Mouse (Mus musculus) liver, embryonic 15.5 days (tissue): ENCODE results near the gene Abtb2. TPM values are rescaled to one million over a fixed set of nuclear protein-coding genes. Genes with fewer than 3 reads are reported as not detected.

Source experiments
- ATAC-seq: fragments of 200-750 bp; cut with Nextera tagmentation; 2 replicates; pipeline ENCODE4 v1.8.0; 2017; ENCODE audit warnings: moderate number of reproducible peaks, mild to moderate bottlenecking, moderate library complexity; ENCODE audit not compliant: insufficient read depth
- H3K27ac ChIP-seq: fragments of 300-500 bp; sonication (generic); replicated peaks from 2 replicates; pipeline ENCODE4 v1.5.1; 2015; ENCODE audit warnings: mild to moderate bottlenecking, inconsistent platforms
- H3K27me3 ChIP-seq: fragments of 300-500 bp; sonication (generic); 2 replicates; pipeline ENCODE4 v1.6.1; 2015; ENCODE audit warnings: mild to moderate bottlenecking, inconsistent platforms
- H3K36me3 ChIP-seq: fragments of 300-500 bp; sonication (generic); replicated peaks from 2 replicates; pipeline ENCODE4 v1.6.1; 2015; ENCODE audit warnings: moderate library complexity, mild to moderate bottlenecking, inconsistent platforms
- H3K4me1 ChIP-seq: fragments of 300-500 bp; sonication (generic); replicated peaks from 2 replicates; pipeline ENCODE4 v1.6.1; 2015; ENCODE audit warnings: inconsistent platforms
- H3K4me2 ChIP-seq: fragments of 300-500 bp; sonication (generic); 2 replicates; pipeline ENCODE4 v1.6.1; 2015; ENCODE audit warnings: moderate library complexity, mild to moderate bottlenecking, inconsistent platforms
- H3K4me3 ChIP-seq: fragments of 300-500 bp; sonication (generic); replicated peaks from 2 replicates; pipeline ENCODE4 v1.5.1; 2015; ENCODE audit warnings: mild to moderate bottlenecking, inconsistent platforms
- H3K9ac ChIP-seq: fragments of 300-500 bp; sonication (generic); 2 replicates; pipeline ENCODE4 v1.6.1; 2015; ENCODE audit warnings: moderate library complexity, mild to moderate bottlenecking, inconsistent platforms
- H3K9me3 ChIP-seq: fragments of 300-500 bp; sonication (generic); replicated peaks from 2 replicates; pipeline ENCODE4 v1.6.1; 2016; ENCODE audit warnings: inconsistent platforms
- WGBS: fragments of 180-500 bp; shearing (Covaris S2); methylation state at CpG from one replicate; pipeline ENCODE4 v1.1.7; 2015; ENCODE audit warnings: mixed read lengths; ENCODE audit not compliant: insufficient replicate concordance; 5-methylcytosine and 5-hydroxymethylcytosine counted together
- polyA plus RNA-seq: library from polyadenylated mRNA; unstranded; fragments of >200 nt; fragmentation: Nextera tagmentation; extraction: Ambion mirVana; gene quantifications from 2 replicates; pipeline ENCODE4 v1.2.1, GENCODE M21; 2015

Gene Abtb2
- polyA plus RNA-seq, 1 experiment from 2014 or later = 2.9 TPM

DNA sequence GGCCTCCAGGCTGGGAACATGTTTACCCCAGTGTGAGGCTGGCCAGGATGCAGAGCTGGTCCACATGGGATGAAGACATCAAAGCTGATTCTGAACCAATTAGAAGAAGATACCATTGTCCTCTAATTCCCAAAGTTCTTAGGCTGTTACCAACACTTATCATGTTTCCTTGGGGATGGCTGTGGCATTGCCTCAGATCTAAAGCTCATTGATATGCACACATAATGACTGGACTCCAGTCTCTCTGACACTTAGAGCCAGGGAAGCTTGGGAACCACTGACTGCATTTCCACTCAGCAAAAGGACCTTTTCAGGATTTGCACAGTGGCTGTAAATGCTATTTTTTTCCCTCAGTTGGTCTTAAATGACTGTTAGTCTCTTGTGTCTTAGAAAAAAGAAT is 52.3 kb downstream of the Abtb2 start:
- H3K4me2 ChIP-seq = no peak overlapping the region
- H3K9me3 ChIP-seq = no peaks in the 10 kb centered on the region
- no peaks in the 10 kb centered on the region for H3K27me3 ChIP-seq
- H3K4me3 ChIP-seq = no peak overlapping the region
- H3K27ac ChIP-seq = no peak overlapping the region
- no peaks in the 10 kb centered on the region for H3K36me3 ChIP-seq
- H3K4me1 ChIP-seq = no peaks in the 10 kb centered on the region
- ATAC-seq = no peak
- H3K9ac ChIP-seq = no peak overlapping the region

DNA sequence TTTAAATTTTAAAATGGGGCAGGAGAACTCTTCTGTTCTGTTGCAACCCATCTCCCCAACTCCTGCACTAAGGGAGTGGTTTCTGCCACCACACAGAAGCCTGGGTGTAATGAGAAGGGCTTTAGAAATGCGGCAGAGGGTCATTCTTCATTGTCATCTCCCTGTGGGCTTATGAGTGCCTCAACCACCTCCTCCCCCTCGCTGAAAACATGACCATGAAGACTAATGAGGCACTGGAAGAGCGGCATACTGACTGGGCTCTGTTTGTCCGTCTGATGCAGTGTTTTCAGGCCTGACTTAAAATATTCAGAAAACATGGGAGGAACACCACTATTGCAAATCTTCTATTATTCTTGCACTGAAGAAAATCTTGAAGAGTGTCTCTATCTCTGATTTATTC is 56.8 kb downstream of the Abtb2 start:
- no peaks in the 10 kb centered on the region for H3K36me3 ChIP-seq
- no peaks in the 10 kb centered on the region for H3K9me3 ChIP-seq
- no peaks in the 10 kb centered on the region; the same call in 1 of the 2 replicates for H3K27me3 ChIP-seq
- ATAC-seq = no peak
- H3K4me2 ChIP-seq = no peak overlapping the region
- WGBS = 49% methylated on average over 4 of the region's 4 CpGs
- H3K9ac ChIP-seq = no peak overlapping the region
- peaks cover 12% of the 10 kb centered on the region for H3K4me1 ChIP-seq
- no peak overlapping the region for H3K4me3 ChIP-seq
- no peak overlapping the region for H3K27ac ChIP-seq

DNA sequence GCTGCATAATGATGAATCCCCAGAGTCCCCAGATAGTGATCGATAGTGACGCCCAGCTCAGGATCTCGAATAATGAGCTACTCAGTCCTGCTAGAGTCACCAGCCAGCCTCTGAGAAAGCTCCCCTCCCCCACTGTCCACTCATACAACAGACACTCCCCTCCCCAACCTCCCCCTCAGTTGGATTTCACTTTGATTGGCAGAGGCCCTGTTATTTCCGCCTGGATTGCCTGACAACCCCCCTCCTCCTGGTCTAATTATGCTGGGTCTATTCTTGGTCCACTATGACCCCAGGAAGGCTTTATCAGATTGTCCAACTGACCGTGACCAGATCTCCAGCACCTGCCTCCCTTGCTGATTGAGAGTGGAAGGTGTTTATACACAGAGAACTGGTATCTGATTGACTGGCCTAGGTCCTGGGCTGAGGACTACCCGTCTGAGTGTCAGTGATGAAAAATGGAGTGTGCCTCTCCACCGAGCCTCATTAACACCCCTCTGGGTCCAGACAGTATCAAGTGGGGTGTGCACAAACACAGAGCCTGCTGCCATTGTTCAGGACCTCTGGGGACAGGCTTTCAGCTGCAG is 59.3 kb downstream of the Abtb2 start:
- H3K9ac ChIP-seq = no peak overlapping the region
- no peak for ATAC-seq
- H3K4me2 ChIP-seq = no peak overlapping the region
- 39% methylated on average over 7 of the region's 7 CpGs for WGBS
- no peaks in the 10 kb centered on the region; the same call in 1 of the 2 replicates for H3K27me3 ChIP-seq
- H3K27ac ChIP-seq = no peak overlapping the region
- H3K9me3 ChIP-seq = no peaks in the 10 kb centered on the region
- H3K36me3 ChIP-seq = no peaks in the 10 kb centered on the region
- H3K4me1 ChIP-seq = peaks cover 12% of the 10 kb centered on the region
- H3K4me3 ChIP-seq = no peak overlapping the region

DNA sequence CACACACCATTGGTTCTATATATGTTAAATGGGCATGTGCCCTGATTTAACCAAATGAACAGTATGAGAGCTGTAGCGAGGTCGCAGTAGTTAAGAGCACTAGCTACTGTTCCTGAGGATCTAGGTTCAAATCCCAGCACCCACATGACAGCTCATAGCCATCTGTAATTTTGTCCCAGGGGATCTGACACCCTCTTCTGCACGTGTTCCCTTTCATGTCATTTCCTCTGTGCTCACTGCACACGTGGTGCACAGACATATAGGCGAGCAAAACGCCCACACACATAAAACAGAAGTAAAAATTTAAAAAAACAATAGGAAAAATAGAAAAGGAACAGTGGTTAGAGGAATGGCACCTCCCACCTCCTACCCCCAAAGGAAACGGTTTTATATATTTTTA is 61.0 kb downstream of the Abtb2 start:
- H3K9me3 ChIP-seq = no peaks in the 10 kb centered on the region
- H3K4me2 ChIP-seq = no peak overlapping the region
- no peak for ATAC-seq
- H3K4me3 ChIP-seq = no peak overlapping the region
- H3K36me3 ChIP-seq = no peaks in the 10 kb centered on the region
- 43% methylated on average over 7 of the region's 7 CpGs for WGBS
- peaks cover 16% of the 10 kb centered on the region for H3K4me1 ChIP-seq
- H3K27me3 ChIP-seq = no peaks in the 10 kb centered on the region; the same call in 1 of the 2 replicates
- no peak overlapping the region for H3K9ac ChIP-seq
- H3K27ac ChIP-seq = no peak overlapping the region

DNA sequence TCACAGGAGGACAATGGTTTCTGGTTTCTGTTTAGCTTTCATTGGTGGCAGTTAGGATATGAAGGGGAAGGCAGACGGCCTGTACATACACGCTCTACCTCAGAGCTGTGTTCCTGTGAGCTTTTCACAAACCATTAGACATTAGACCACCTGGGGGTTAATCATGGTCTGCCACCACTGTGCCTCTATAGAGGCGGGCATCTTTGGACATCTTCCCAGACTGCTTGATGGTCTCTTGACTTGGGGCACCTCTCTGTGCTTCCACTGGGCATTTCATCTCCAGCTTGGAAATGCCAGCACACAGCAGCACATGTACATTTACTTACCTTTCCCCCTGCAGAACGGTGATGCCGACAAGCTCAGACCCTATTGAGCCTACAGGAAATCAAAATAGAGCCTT is 63.8 kb downstream of the Abtb2 start:
- ATAC-seq = no peak
- Histone ChIP-seq H3K27me3 (no peaks in the 10 kb centered on the region; the same call in 1 of the 2 replicates), H3K27ac (no peak overlapping the region), H3K4me2 (no peak overlapping the region), H3K4me1 (peaks cover 12% of the 10 kb centered on the region), H3K4me3 (no peak overlapping the region), H3K9me3 (no peaks in the 10 kb centered on the region), H3K36me3 (no peaks in the 10 kb centered on the region), H3K9ac (no peak overlapping the region)
- WGBS = 56% methylated on average over 5 of the region's 5 CpGs

DNA sequence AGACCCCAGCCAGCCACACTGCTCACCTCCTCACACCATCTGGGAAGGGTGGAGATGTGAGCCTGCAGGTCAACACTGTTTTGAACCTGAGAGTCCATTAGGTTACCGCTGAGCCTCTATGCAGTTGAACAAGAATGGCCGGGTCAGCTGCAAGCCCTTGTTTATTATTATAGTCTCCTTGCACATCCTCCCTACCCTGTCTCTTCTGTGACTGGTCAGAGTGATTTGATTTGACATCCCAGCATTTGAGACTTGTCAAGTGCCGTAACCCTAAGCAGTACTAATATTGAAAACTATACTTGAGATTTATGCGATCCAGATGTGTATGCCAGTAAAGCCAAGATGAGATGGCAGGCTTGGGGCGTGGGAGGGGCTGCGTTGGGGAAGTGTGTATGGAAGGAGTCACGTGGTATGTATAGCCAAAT is 65.2 kb downstream of the Abtb2 start:
- ATAC-seq = no peak
- H3K4me3 ChIP-seq = no peak overlapping the region
- no peak overlapping the region for H3K27ac ChIP-seq
- no peak overlapping the region for H3K4me2 ChIP-seq
- 59% methylated on average over 7 of the region's 7 CpGs for WGBS
- H3K9me3 ChIP-seq = no peaks in the 10 kb centered on the region
- no peak overlapping the region for H3K9ac ChIP-seq
- 0 out of 2 replicates have a peak, but pooled peaks cover 4% of the 10 kb centered on the region for H3K27me3 ChIP-seq
- H3K36me3 ChIP-seq = no peaks in the 10 kb centered on the region
- 0 out of 2 replicates have a peak, but pooled peaks cover 5% of the 10 kb centered on the region for H3K4me1 ChIP-seq

DNA sequence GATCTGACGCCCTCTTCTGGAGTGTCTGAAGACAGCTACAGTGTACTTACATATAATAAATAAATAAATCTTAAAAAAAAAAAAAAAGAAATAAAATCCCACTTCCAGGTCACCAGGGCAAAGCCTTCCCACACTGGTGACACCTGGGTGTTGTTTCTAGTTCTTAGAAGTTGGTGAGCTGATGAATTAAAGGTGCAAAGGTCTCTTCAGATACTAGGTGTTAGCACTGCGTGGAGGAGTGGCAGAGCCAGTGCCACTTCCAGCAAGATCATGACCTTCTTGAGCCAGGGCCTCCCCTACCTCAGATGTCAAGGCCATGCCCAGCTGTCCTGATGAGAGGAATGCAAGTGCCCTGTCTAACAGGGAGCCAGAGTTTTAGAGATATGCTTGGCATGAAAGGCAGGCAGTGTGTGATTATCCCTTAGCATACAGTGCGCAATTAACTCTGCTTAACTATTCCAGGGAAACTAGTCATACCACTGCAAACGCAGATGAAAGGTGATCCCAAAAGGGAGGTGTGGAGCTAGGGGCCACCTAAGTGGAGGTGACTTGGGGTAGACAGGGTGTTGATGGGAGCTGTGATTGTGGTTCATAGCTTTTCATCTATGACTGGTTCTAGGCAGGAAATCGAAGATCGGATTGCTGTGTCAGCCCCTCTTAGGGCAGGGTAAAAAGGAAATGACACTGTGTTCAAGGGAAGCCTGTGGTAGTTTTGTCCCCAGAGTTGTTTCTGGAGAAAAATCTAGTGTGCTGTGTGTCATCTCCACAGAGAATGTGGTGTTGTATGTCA is 66.2 kb downstream of the Abtb2 start:
- 0 out of 2 replicates have a peak, but pooled peaks cover 4% of the 10 kb centered on the region for H3K27me3 ChIP-seq
- no peak overlapping the region for H3K4me3 ChIP-seq
- H3K27ac ChIP-seq = no peak overlapping the region
- 45% methylated on average over 6 of the region's 6 CpGs for WGBS
- no peak for ATAC-seq
- no peaks in the 10 kb centered on the region for H3K36me3 ChIP-seq
- no peaks in the 10 kb centered on the region for H3K9me3 ChIP-seq
- H3K4me1 ChIP-seq = 0 out of 2 replicates have a peak, but pooled peaks cover 5% of the 10 kb centered on the region
- H3K9ac ChIP-seq = no peak overlapping the region
- H3K4me2 ChIP-seq = no peak overlapping the region

DNA sequence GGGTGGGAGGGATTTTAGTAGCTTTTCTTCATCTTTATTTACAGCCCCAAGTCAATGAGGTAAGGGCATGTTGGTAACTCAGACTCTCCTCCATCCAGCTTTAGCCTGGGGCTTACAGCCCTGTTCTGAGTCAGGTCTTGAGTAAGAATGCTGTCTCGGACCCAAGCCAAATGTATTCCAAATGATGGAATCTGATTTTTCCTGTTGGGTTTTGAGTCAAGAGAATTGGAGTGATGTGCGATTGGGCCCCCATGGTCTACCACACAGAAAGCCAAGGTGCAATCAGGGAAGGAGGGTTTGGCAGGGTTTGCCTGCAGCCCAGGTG is 66.8 kb downstream of the Abtb2 start:
- Histone ChIP-seq H3K4me1 (peaks cover 8% of the 10 kb centered on the region; the same call in 1 of the 2 replicates), H3K9me3 (no peaks in the 10 kb centered on the region), H3K4me3 (no peak overlapping the region), H3K36me3 (no peaks in the 10 kb centered on the region), H3K27me3 (0 out of 2 replicates have a peak, but pooled peaks cover 4% of the 10 kb centered on the region), H3K4me2 (no peak overlapping the region), H3K27ac (no peak overlapping the region), H3K9ac (no peak overlapping the region)
- no peak for ATAC-seq
- WGBS = 66% methylated on average over 2 of the region's 2 CpGs

DNA sequence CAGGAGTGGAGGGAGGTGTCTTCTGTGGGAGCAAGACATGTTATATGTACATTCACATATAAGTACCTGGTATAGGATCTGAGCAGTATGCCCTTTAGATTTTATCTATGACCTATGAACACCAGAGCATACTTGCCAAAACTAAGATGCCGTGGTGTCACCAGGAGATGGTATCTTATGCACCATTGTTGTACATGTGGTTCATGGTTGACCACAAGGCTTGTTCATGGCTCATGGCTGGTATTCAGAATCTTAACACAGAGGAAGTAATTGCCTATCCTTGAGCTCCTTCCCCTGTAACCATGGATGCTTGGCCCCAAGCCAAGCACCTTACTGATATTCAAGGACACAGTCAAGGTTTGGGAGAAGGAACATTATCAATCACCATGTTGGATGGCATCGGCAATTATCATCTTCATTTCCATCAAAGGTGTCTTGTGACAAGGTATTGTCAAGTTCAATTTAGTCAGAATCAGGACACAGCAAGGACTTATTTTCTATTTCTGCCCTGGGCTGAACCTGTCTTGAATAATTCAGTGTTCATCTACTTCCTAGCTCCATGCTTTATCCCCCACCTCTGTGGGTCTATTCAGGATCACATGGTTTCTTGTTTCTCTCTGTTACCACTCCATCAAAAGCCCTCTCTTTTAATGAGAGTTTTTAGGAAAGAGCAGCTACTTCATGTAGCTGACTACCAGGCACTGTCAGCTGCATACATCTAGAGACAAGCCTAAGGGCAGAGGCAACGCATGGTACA is 69.8 kb downstream of the Abtb2 start:
- 0 out of 2 replicates have a peak, but pooled peaks cover 4% of the 10 kb centered on the region for H3K27me3 ChIP-seq
- H3K4me1 ChIP-seq = peaks cover 11% of the 10 kb centered on the region; the same call in 1 of the 2 replicates
- no peak overlapping the region for H3K27ac ChIP-seq
- WGBS = 59% methylated on average over 3 of the region's 3 CpGs
- no peak overlapping the region for H3K9ac ChIP-seq
- ATAC-seq = no peak
- H3K36me3 ChIP-seq = no peaks in the 10 kb centered on the region
- no peak overlapping the region for H3K4me3 ChIP-seq
- no peak overlapping the region for H3K4me2 ChIP-seq
- no peaks in the 10 kb centered on the region for H3K9me3 ChIP-seq

DNA sequence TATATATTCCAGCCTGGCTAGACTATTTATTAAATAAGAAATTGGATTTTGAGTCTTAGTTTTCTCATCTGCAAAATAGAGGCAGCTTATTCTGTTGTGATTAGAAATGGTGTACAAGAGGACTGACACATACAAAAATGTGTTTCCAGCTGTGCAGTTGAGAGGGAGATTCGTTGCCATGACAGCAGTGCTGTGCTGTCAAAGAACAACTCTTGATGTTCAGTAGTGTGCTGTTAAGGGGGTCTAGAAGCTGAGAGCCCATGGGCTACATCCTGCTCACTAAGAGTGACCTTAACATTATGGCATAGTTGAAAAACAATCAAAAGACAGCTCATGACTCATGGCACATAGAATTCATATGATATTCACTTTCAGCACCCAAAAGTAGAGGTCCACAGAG is 71.3 kb downstream of the Abtb2 start:
- Histone ChIP-seq H3K27me3 (0 out of 2 replicates have a peak, but pooled peaks cover 4% of the 10 kb centered on the region), H3K27ac (no peak overlapping the region), H3K4me3 (no peak overlapping the region), H3K4me1 (peaks cover 7% of the 10 kb centered on the region; the same call in 1 of the 2 replicates), H3K36me3 (no peaks in the 10 kb centered on the region), H3K4me2 (no peak overlapping the region), H3K9ac (no peak overlapping the region), H3K9me3 (no peaks in the 10 kb centered on the region)
- 56% methylated on average over 1 of the region's 1 CpGs for WGBS
- no peak for ATAC-seq

DNA sequence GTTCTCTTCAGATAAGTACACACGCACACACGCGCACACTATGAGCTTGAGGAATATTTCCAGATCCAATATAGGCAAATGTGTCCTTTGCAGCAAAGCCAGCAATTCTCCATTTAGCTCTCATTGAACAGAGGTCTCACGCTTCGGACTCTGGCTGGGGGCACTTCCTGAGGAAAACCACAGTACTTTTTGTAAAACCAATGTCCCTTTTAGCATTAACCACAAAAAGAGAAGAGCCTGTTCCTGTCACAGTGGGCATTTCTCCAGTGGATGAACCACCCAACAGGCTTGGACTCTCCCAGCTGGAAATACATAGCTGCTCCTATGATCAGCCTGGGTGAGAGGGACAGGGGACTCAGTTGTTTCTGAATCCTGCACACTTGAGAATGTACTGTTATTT is 71.8 kb downstream of the Abtb2 start:
- Histone ChIP-seq H3K4me1 (peaks cover 7% of the 10 kb centered on the region; the same call in 1 of the 2 replicates), H3K4me3 (no peak overlapping the region), H3K9me3 (no peaks in the 10 kb centered on the region), H3K9ac (no peak overlapping the region), H3K27ac (no peak overlapping the region), H3K27me3 (0 out of 2 replicates have a peak, but pooled peaks cover 4% of the 10 kb centered on the region), H3K4me2 (no peak overlapping the region), H3K36me3 (no peaks in the 10 kb centered on the region)
- WGBS = 36% methylated on average over 5 of the region's 5 CpGs
- ATAC-seq = no peak
